ENCODE assay signal across 7 mouse cellular contexts in the genomic region with DNA sequence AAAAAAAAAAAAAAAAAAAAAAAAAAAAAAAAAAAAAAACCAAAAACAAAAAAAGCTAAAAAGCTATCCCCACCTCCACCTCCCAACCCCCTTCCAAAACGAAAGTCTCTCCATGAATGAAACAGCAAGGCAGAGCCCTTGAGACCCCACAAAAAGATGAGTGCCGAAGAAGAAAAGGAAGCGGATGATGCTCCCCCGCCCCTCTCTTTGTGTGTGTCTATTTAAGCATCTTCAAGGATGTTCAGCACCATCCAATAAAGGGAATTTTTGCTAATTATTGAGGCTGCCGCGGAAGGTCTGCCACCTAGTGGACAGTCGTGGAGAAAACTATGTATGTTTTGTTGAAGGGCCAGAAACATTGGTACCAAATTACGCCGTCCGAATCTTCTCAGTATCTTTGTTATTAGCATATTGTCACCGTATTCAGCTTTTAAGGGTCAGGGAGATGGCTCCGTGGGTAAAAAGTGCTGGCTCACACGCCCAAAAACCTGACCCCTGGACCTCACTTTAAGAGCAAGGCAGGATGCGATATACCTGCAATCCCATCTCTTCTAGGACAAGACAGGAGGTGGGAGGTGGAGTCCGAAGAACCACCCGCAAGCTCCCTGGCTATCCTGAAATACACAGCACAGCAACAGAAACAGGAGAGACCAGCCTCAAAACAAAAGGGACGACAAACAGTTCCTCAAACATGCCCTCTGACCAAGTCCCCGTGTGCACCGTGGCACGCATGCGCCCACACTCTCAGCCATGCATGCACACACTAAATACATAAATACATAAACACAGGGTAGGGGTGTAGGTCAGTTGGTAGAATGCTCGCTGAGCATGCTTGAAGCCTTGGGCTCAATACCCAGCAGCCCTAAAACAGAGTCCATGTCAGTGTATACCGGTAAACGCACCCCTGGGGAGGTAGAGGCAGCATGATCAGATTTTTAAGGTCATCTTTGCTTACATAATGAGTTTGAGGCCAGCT. TPM values are rescaled to one million over a fixed set of nuclear protein-coding genes. Genes with fewer than 3 reads are reported as not detected.
DNase-seq lines count a peak whose midpoint lies in the region; ATAC-seq and TF ChIP-seq lines count a peak whose summit lies in the region.

No protein-coding gene starts in this region.

- no peaks in the 10 kb centered on the region for H3K9me3 ChIP-seq in forebrain, embryonic 11.5 days (ENCODE audit: control insufficient read depth, low read length)
- H3K9me3 ChIP-seq in hindbrain, embryonic 11.5 days (ENCODE audit: control insufficient read depth, low read length): no peaks in the 10 kb centered on the region

- H3K27ac ChIP-seq in forebrain, embryonic 11.5 days (ENCODE audit: low read depth, low read length): no peak overlapping the region
- H3K27ac ChIP-seq in hindbrain, embryonic 11.5 days (ENCODE audit: low read depth, low read length): no peak overlapping the region

- POLR2A ChIA-PET in Patski (lab: Charles Lee): no interaction called here

- peak; percentile 77 for TF ChIP-seq CTCF in Patski (IDR thresholded peaks at IDR 0.05)

- no peak for DNase-seq in Patski (ENCODE audit: low read depth, low spot score)
- DNase-seq in c-Kit-positive CD71-positive TER-119-negative erythroid progenitor cells, embryonic 14.5 days (ENCODE audit: low read depth): peak; percentile 57
- peak; percentile 79 for DNase-seq in forebrain, embryonic 11.5 days (ENCODE audit: low spot score)
- DNase-seq in hindbrain, embryonic 11.5 days (ENCODE audit: low spot score): peak; percentile 79
- peak; percentile 63 to 71 for DNase-seq in layer of hippocampus, postnatal 25 days (ENCODE audit: extremely low spot score in 1 of 2, low spot score in 1 of 2)
- DNase-seq in lung, postnatal 14 days: peak; percentile 70
- peak; percentile 18 for DNase-seq in retina, adult 2 months (ENCODE audit: low read depth, low spot score)

- H3K36me3 ChIP-seq in forebrain, embryonic 11.5 days (ENCODE audit: control insufficient read depth, insufficient read depth, low read length): no peaks in the 10 kb centered on the region
- H3K36me3 ChIP-seq in hindbrain, embryonic 11.5 days (ENCODE audit: control insufficient read depth, insufficient read depth, low read length): no peaks in the 10 kb centered on the region

- CTCF ChIA-PET in Patski (lab: Charles Lee): interaction anchor here (0.8 to 4.6 kb wide), 11 partner anchors 8 to 132 kb away, joined by 3 to 17 read pairs (median 4); no protein-coding TSS in a partner anchor

- peak overlapping the region; percentile 32; the same call in 1 of the 2 replicates for H3K4me2 ChIP-seq in forebrain, embryonic 11.5 days (ENCODE audit: low read depth, low read length, severe bottlenecking)
- no peak overlapping the region for H3K4me2 ChIP-seq in hindbrain, embryonic 11.5 days (replicated peaks; ENCODE audit: low read depth, low read length)

- no peak overlapping the region; the same call in 1 of the 2 replicates for H3K9ac ChIP-seq in forebrain, embryonic 11.5 days (ENCODE audit: low read length)
- H3K9ac ChIP-seq in hindbrain, embryonic 11.5 days (ENCODE audit: low read depth, low read length): no peak overlapping the region

- H3K4me3 ChIP-seq in forebrain, embryonic 11.5 days (ENCODE audit: low read depth, low read length): no peak overlapping the region
- no peak overlapping the region for H3K4me3 ChIP-seq in hindbrain, embryonic 11.5 days (ENCODE audit: low read depth, low read length)

- no peaks in the 10 kb centered on the region for H3K4me1 ChIP-seq in forebrain, embryonic 11.5 days (replicated peaks; ENCODE audit: control insufficient read depth, insufficient read depth, low read length)
- H3K4me1 ChIP-seq in hindbrain, embryonic 11.5 days (replicated peaks; ENCODE audit: control insufficient read depth, insufficient read depth, low read length): no peaks in the 10 kb centered on the region

- H3K27me3 ChIP-seq in Patski: no peaks in the 10 kb centered on the region
- H3K27me3 ChIP-seq in forebrain, embryonic 11.5 days (ENCODE audit: control insufficient read depth, insufficient read depth, low read length): no peaks in the 10 kb centered on the region
- no peaks in the 10 kb centered on the region for H3K27me3 ChIP-seq in hindbrain, embryonic 11.5 days (ENCODE audit: control insufficient read depth, insufficient read depth, low read length)

- ATAC-seq in Patski: peak; percentile 35
- ATAC-seq in forebrain, embryonic 11.5 days (replicated peaks; ENCODE audit: low FRiP score): peak; percentile 65
- ATAC-seq in hindbrain, embryonic 11.5 days (ENCODE audit: low FRiP score): peak; percentile 58; the same call in 1 of the 2 replicates

- 51% methylated on average over 24 of the region's 24 CpGs for WGBS in forebrain, embryonic 11.5 days
- 48% methylated on average over 24 of the region's 24 CpGs for WGBS in hindbrain, embryonic 11.5 days

- in situ Hi-C loops in Patski (cut with MboI; ENCODE audit: low pct_unique_long_range_greater_than_20kb): no loop called here

RNA-seq across cellular contexts. Expression of gene Osbpl8, which starts 55.6 kb away (rescaled TPM):
- 13.1 TPM for polyA plus RNA-seq in Patski (2021)
- polyA plus RNA-seq in forebrain, embryonic 11.5 days (2014; fragmentation: Nextera tagmentation; extraction: Ambion mirVana): 11.9 and 14.4 TPM in 2 replicates
- 15.4 and 15.7 TPM in 2 replicates for polyA plus RNA-seq in hindbrain, embryonic 11.5 days (2014; fragmentation: Nextera tagmentation; extraction: Ambion mirVana)
- 10 to 100 TPM; 58.9 to 59.9 TPM for total RNA-seq in layer of hippocampus, postnatal 25 days (2021)
